Mouse (Mus musculus): ENCODE measurements around the gene Aak1. TPM values are rescaled to one million over a fixed set of nuclear protein-coding genes. Genes with fewer than 3 reads are reported as not detected.

The Aak1 gene
- total and polyA plus RNA-seq, 2 experiments from 2014 or later = 32.6 to 80.8 TPM

DNA sequence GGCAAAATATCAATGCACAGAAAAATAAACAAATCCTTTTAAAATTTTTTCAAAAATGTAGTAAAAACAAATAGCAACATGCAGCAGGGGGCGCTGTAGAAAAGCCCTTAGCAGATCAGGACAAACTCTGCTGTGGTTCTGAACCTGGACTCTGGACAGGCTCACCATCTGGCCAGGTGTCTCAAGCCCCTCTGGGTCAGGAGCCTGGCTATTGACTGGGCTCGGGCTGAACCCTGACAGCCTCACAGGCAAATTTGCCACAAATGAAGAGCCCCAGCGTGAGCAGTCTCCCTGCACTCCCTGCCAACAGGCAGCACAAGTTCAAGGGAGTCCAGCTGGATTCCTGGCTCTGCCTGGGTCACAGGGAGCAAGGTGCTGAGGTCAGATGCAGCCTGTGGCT is 36.0 kb upstream of the Aak1 start:
- DNase-seq (ENCODE audit: low spot score) (peak; percentile 50), ATAC-seq (no peak)
- Histone ChIP-seq H3K9me3 (ENCODE audit: low read length) (no peaks in the 10 kb centered on the region), H3K9ac (replicated peaks; ENCODE audit: low read length) (no peak overlapping the region), H3K4me2 (ENCODE audit: low read depth, low read length) (no peak overlapping the region), H3K4me1 (ENCODE audit: insufficient read depth, low read length) (0 out of 2 replicates have a peak, but pooled peaks cover 2% of the 10 kb centered on the region), H3K4me3 (ENCODE audit: low read length) (no peak overlapping the region), H3K27me3 (ENCODE audit: insufficient read depth, low read length) (no peaks in the 10 kb centered on the region), H3K27ac (no peak overlapping the region), H3K36me3 (ENCODE audit: insufficient read depth, low read length) (no peaks in the 10 kb centered on the region)
- 17% methylated on average over 3 of the region's 3 CpGs for WGBS
- TF ChIP-seq CTCF (IDR thresholded peaks at IDR 0.05; ENCODE audit: low read depth) = peak; percentile 55

DNA sequence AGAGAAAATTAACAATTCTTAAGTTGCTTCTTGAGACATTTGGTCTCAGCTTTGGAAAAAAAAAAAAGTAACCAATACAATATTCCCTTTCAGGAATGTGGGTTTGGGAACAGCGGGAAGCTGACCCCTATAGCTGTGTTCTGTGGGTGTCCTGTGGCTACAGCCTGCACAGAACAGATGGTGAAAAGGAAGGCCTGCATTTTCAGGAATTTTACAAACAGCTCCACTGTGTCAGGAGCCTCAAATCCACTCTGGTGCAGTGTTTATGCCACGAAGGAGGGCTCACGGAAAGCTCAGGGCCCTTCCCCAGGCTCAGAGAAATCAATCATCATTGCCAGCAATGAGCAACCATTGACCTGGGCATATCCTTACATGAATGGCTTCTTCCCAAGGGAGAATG is 34.4 kb upstream of the Aak1 start:
- WGBS = 34% methylated on average over 3 of the region's 3 CpGs
- H3K36me3 ChIP-seq (ENCODE audit: insufficient read depth, low read length) = no peaks in the 10 kb centered on the region
- no peaks in the 10 kb centered on the region for H3K27me3 ChIP-seq (ENCODE audit: insufficient read depth, low read length)
- 0 out of 2 replicates have a peak, but pooled peaks cover 2% of the 10 kb centered on the region for H3K4me1 ChIP-seq (ENCODE audit: insufficient read depth, low read length)
- H3K9me3 ChIP-seq (ENCODE audit: low read length) = no peaks in the 10 kb centered on the region
- ATAC-seq = no peak
- peak overlapping the region; percentile 41; the same call in 1 of the 2 replicates for H3K27ac ChIP-seq
- TF ChIP-seq CTCF (IDR thresholded peaks at IDR 0.05; ENCODE audit: low read depth) = no peak
- H3K9ac ChIP-seq (replicated peaks; ENCODE audit: low read length) = no peak overlapping the region
- no peak overlapping the region for H3K4me3 ChIP-seq (ENCODE audit: low read length)
- DNase-seq (ENCODE audit: low spot score) = no peak
- peak overlapping the region; percentile 36; the same call in 1 of the 2 replicates for H3K4me2 ChIP-seq (ENCODE audit: low read depth, low read length)

DNA sequence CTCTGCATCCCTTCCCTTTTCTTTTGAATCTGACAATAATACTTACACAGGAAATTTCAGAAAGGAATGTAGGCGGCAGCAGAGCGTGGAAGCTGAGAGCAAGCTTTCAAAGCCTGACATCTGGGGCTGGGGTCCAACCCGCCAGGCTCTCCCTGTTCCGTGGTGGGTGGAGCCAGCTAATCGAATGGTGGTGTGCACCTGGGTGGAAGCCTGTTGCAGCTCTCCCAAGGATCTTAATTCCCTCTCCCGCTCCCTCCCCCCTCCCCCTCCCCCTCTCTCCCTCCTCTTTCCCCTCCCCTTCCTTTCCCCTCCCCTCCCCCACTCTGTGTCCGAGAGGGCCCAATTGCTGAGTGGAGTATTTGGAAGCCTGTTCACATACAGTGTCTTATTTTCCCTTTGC is 33.9 kb upstream of the Aak1 start:
- DNase-seq (ENCODE audit: low spot score) (no peak), ATAC-seq (no peak)
- Histone ChIP-seq H3K27me3 (ENCODE audit: insufficient read depth, low read length) (no peaks in the 10 kb centered on the region), H3K9ac (replicated peaks; ENCODE audit: low read length) (no peak overlapping the region), H3K4me1 (ENCODE audit: insufficient read depth, low read length) (0 out of 2 replicates have a peak, but pooled peaks cover 2% of the 10 kb centered on the region), H3K9me3 (ENCODE audit: low read length) (no peaks in the 10 kb centered on the region), H3K4me3 (ENCODE audit: low read length) (no peak overlapping the region), H3K4me2 (ENCODE audit: low read depth, low read length) (peak overlapping the region; percentile 36; the same call in 1 of the 2 replicates), H3K27ac (peak overlapping the region; percentile 48; the same call in 1 of the 2 replicates), H3K36me3 (ENCODE audit: insufficient read depth, low read length) (no peaks in the 10 kb centered on the region)
- TF ChIP-seq CTCF (IDR thresholded peaks at IDR 0.05; ENCODE audit: low read depth) = no peak
- WGBS = 9% methylated on average over 7 of the region's 7 CpGs

DNA sequence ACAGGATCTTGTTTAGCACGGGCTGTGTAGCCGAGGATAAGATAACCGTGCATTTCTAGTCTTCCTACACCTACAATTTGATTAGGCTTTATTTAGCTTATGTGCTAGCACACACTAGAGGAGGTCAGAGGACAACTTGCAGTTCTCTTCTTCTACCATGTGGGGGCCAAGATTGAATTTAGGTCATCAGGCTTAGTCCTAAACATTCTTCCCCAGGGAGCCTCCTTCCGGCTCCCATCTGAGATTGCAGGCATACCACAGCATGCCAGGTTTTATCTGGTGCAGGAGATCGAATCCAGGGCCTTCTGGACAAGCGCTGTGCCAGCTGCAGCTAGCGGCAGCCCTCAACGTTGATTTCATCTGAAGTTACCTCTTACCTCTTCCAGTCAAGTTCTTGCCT is 32.7 kb upstream of the Aak1 start:
- TF ChIP-seq CTCF (IDR thresholded peaks at IDR 0.05; ENCODE audit: low read depth) = peak; percentile 64
- ATAC-seq = no peak; the same call in 1 of the 2 replicates
- peak; percentile 77 for DNase-seq (ENCODE audit: low spot score)
- Histone ChIP-seq H3K4me3 (ENCODE audit: low read length) (no peak overlapping the region), H3K9me3 (ENCODE audit: low read length) (no peaks in the 10 kb centered on the region), H3K36me3 (ENCODE audit: insufficient read depth, low read length) (no peaks in the 10 kb centered on the region), H3K4me1 (ENCODE audit: insufficient read depth, low read length) (0 out of 2 replicates have a peak, but pooled peaks cover 2% of the 10 kb centered on the region), H3K9ac (replicated peaks; ENCODE audit: low read length) (no peak overlapping the region), H3K27me3 (ENCODE audit: insufficient read depth, low read length) (no peaks in the 10 kb centered on the region), H3K27ac (no peak overlapping the region), H3K4me2 (ENCODE audit: low read depth, low read length) (no peak overlapping the region)
- 28% methylated on average over 8 of the region's 8 CpGs for WGBS

DNA sequence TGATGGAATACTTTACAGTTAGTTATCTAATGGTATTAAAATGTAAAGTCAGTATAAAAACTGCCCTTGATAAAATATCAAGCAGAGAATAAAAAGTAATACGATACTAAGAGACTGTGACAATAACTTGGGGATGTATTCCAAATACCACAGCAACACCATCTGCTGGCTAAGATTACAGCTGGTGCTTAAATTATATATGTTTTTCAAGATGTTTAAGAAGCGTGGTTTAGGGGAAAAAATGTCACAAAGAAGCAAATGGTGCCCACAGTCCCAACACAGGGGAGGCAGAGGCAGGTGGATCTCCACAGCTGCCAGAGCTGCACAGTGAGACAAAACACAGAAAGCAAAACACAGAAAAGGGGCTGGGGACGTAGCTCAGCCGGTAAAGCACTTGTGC is 30.4 kb upstream of the Aak1 start:
- ATAC-seq (no peak), DNase-seq (ENCODE audit: low spot score) (no peak)
- Histone ChIP-seq H3K27me3 (ENCODE audit: insufficient read depth, low read length) (no peaks in the 10 kb centered on the region), H3K4me2 (ENCODE audit: low read depth, low read length) (no peak overlapping the region), H3K9me3 (ENCODE audit: low read length) (no peaks in the 10 kb centered on the region), H3K9ac (replicated peaks; ENCODE audit: low read length) (no peak overlapping the region), H3K36me3 (ENCODE audit: insufficient read depth, low read length) (no peaks in the 10 kb centered on the region), H3K4me1 (ENCODE audit: insufficient read depth, low read length) (0 out of 2 replicates have a peak, but pooled peaks cover 2% of the 10 kb centered on the region), H3K27ac (no peak overlapping the region), H3K4me3 (ENCODE audit: low read length) (no peak overlapping the region)
- TF ChIP-seq CTCF (IDR thresholded peaks at IDR 0.05; ENCODE audit: low read depth) = no peak
- WGBS = 75% methylated on average over 4 of the region's 4 CpGs

DNA sequence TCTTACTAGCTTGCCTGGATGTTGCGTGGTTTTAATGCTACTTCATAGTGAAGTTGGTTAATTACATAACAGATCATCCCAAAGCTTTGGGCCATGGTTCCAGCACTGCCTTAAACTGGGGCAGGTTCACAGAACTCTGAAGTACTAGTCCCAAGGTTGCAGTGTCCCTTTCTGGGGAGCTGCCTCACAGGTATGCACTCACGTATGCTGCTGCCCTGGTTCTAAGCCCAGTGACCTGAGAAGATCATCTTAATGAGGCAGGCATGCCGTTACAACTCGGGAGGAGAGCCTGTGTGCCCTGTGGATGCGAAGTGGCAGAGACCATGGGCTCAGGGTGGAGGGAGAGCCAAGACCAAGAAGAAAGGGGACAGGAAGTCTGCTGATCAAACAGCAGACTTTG is 29.4 kb upstream of the Aak1 start:
- no peaks in the 10 kb centered on the region for H3K36me3 ChIP-seq (ENCODE audit: insufficient read depth, low read length)
- no peak for TF ChIP-seq CTCF (IDR thresholded peaks at IDR 0.05; ENCODE audit: low read depth)

DNA sequence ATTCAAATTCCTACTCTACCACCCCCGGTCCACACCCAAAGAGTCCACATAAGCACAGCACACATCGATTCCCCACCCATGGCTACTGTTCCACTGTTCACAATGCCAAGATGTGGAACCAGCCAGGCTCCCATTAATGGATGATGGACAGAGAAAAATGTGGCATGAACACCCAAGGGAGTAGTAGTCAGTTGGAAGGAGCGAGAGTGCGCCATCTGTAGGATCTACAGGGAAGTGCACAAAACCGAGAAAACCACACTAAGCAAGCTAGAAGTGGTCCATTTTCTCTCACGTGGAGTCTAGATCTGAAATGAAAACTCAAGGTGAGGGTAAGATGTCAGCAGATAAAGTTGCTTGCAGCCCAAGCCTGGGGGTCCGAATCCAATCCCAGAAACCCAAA is 28.6 kb upstream of the Aak1 start:
- H3K9me3 ChIP-seq (ENCODE audit: low read length) = no peaks in the 10 kb centered on the region
- no peak overlapping the region for H3K27ac ChIP-seq
- H3K4me2 ChIP-seq (ENCODE audit: low read depth, low read length) = no peak overlapping the region
- ATAC-seq (no peak), DNase-seq (ENCODE audit: low spot score) (peak; percentile 51)
- no peak overlapping the region for H3K9ac ChIP-seq (replicated peaks; ENCODE audit: low read length)
- H3K4me1 ChIP-seq (ENCODE audit: insufficient read depth, low read length) = no peaks in the 10 kb centered on the region
- H3K4me3 ChIP-seq (ENCODE audit: low read length) = no peak overlapping the region
- H3K27me3 ChIP-seq (ENCODE audit: insufficient read depth, low read length) = no peaks in the 10 kb centered on the region
- 60% methylated on average over 7 of the region's 7 CpGs for WGBS
- peak; percentile 64 for TF ChIP-seq CTCF (IDR thresholded peaks at IDR 0.05; ENCODE audit: low read depth)
- H3K36me3 ChIP-seq (ENCODE audit: insufficient read depth, low read length) = no peaks in the 10 kb centered on the region

More for the DNA sequence above, 29.4 kb upstream of the Aak1 start:
- Histone ChIP-seq H3K4me3 (ENCODE audit: low read length) (no peak overlapping the region), H3K27me3 (ENCODE audit: insufficient read depth, low read length) (no peaks in the 10 kb centered on the region), H3K4me1 (ENCODE audit: insufficient read depth, low read length) (0 out of 2 replicates have a peak, but pooled peaks cover 2% of the 10 kb centered on the region), H3K4me2 (ENCODE audit: low read depth, low read length) (no peak overlapping the region), H3K27ac (no peak overlapping the region), H3K9me3 (ENCODE audit: low read length) (no peaks in the 10 kb centered on the region), H3K9ac (replicated peaks; ENCODE audit: low read length) (no peak overlapping the region)
- no peak for ATAC-seq
- 82% methylated on average over 5 of the region's 5 CpGs for WGBS
- DNase-seq (ENCODE audit: low spot score) = no peak
